Mouse (Mus musculus): ENCODE measurements around the gene Dpp3. TPM values are rescaled to one million over a fixed set of nuclear protein-coding genes. Genes with fewer than 3 reads are reported as not detected.
"Not testable (repeated sequence)": the region's sequence is repeated elsewhere in the genome, so short reads cannot be mapped to it uniquely, and the experiment has no call there.

Gene Dpp3
- total RNA-seq (2021), result 10 to 100 TPM; 16.5 to 17.5 TPM
- long read RNA-seq, experiment 1, partial matches to known transcripts, result 8 of 19 reads
- long read RNA-seq, experiment 1, other reads (novel, unspliced or antisense), result 9 of 19 reads
- long read RNA-seq, experiment 2, transcript Dpp3-201 (18 exons, 2,683 nt), result major isoform, 11 of 27 reads
- long read RNA-seq, experiment 2, partial matches to known transcripts, result 9 of 27 reads
- long read RNA-seq, experiment 2, other reads (novel, unspliced or antisense), result 7 of 27 reads

DNA sequence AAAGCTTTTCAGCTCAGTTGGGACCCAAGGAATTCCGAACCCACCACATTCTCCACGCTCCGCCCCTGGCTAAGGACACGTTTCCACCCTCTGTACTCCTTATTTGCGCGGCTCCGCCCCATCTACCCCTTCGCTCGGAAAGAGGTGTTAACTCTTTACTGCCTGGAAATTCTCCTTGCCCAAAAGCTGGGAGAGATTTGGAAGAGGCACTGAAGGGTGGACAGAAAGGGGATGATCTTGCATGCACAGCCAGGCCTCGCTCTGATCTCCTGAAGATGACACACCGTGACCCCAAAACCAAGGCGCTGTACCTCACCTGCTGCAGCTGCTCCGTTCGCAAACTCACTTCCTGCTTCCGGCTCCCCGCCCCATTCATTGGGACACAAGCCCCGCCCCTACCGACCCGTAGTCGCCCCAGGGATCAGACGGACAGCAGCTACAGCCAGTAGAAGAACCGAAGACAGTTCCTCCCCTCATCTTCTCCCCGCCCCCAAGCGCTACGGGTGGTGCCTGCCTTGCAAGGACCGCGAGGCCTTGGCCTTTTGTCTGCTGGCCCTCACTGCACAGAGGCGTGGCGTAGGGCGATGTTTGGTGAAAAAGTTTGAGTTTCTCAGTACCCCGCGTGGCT lies at the start of gene Dpp3:
Gene Dpp3 (minus strand): TSS at position 384 of the 628 bp plus-strand sequence.
- intact Hi-C loops (cut with DNase I), result no loop called here
- peak; percentile 94 to 99 for DNase-seq

DNA sequence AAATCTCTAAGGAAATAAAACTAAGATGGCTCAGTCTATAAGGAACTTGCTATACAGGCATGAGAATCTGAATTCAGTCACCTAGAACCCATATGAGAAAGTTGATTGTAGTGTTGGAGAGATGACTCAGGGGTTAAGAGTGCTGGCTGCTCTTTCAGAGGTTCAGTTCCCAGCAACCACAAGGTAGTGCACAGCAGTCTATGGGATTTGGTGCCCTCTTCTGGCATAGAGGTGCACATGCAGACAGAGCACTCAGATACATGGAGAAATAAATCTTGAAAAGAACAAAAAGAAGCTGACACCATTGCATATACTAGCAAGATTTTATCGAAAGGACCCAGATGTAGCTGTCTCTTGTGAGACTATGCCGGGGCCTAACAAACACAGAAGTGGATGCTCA lies 40.1 kb upstream of the Dpp3 start:
- DNase-seq, result no peak
- intact Hi-C loops (cut with DNase I), result loop anchor here (10.0 kb wide), 1 partner anchor 343 kb away; the partner anchor contains the start of gene Rce1

DNA sequence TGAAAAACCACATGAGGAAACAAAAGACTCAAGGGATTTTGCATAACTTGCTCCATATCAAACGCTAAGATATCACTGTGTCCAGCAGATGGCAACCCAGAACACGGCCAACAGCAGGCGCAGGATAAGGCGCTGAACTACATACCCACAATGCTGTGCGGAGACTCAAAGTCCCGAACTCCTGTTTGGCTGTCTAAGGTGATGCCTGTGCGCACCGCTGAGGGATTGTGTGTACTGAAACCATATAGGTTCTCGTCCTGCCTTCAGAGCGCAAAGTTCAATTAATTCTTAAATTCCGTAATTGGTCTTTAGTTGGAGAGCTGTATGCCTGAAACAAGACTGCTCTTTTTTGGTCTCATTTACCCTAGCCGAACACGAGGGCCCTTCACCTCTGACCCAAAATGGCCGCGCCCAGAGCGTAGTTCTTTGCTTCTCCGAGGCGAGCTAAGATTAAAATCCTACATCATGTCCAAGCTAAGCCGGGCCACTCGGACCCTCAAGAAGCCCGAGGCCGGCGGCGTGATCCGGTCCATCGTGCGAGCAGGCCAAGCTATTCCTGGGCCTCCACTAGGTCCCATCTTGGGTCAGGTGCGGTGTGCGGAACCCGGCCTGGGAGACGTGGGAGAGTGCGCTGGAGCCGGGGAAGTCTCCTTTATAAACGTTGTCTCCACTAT lies 34.0 kb upstream of the Dpp3 start, which contains the start of gene Mrpl11:
Gene Mrpl11 (plus strand): TSS at position 220 of the 674 bp plus-strand sequence.
- intact Hi-C loops (cut with DNase I), result loop anchor here (10.0 kb wide), 1 partner anchor 337 kb away; the partner anchor contains the start of gene Rce1
- DNase-seq, result peak; percentile 80 to 81

DNA sequence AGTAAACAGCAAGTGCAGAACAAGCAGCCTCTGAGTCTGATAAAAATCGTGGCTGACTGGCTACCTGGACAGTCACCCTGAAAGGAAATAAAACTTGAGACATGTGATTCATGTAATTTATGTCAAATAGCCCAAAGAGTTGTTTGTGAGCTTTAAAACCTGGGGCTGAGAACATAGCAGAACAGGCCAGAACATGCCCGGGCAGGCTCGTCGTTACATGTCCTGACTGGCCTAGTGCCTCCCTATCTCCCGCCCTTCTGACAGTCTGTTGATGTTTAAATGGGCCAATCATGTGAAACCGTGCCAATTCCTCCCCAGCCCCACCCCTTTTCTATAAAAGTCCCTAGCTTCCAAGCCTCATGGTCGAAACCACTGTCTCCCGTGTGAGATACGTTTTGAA lies 20.6 kb upstream of the Dpp3 start:
- intact Hi-C loops (cut with DNase I); DNase-seq: not testable (repeated sequence)

DNA sequence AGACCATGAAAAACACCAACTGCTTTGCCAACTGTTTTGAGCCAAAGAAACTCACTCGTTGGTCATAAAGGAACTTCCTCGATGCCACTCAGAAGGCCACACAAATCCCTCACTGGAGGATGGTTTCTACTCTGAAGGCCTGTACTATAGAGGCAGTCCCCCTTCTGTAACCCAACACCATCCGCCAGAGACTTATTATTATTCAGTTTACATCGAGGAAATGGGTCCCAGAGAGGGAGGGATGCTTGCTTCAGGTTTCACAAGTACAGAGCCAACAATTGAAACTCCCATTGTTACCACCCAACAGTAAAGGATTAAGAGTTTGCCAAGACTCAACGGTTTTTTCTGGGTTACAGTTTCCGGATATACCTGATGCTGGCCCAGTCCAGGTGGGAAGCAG lies 17.5 kb upstream of the Dpp3 start:
- intact Hi-C loops (cut with DNase I), result no loop called here
- DNase-seq, result no peak

DNA sequence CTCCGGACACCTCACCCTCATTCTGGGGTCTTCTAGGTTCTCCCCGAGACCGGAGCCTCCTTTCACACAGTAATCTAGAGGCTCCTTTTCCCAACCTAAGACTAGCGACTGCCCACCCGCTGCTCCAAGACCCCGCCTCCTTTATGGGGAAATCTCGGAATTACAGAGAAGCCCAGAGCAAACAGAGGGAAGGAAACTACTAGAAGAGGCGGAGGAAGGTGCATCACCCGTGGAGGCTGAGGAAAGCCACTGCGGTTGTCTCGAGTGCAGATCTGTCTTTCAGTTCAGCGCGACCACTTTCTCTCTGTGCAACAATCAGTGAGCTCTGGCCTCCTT lies 15.1 kb upstream of the Dpp3 start:
- DNase-seq, result no peak
- intact Hi-C loops (cut with DNase I), result no loop called here

DNA sequence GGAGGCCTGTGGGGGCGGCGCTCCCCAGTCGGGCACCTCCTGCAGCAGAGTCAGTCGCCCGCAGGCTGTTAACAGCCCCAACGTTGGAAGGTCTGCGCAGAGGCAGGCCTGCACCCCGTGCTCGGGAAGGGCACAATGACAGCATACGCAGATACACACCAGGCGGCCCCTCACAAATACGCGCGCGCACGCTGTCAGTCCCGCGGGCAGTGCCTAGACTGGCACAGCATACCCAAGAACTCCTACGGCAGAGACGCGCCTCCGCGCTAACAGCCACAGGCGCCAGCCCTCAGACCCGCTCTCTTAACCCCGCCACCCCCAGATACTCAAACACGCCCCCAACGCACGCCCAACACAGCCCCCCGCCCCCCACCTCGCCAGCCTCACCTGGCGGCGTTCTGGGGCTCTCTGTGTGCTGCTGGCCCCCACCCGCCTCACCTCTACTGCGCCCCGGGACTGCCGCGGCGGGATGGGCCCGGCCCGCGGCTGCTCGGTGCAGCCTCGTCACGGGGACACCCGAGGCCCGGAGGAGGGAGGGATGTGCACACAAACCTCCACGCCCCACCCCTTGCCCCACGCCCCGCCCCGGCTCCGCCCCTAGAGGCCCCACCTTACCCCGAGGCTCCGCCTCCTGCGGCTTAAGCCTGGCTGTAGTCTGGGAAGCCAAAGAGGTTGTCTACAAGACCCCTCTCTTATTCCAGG lies 14.6 kb upstream of the Dpp3 start, which contains the start of gene Peli3:
Gene Peli3 (minus strand): TSS at position 577 of the 702 bp plus-strand sequence.
- intact Hi-C loops (cut with DNase I), result no loop called here

DNA sequence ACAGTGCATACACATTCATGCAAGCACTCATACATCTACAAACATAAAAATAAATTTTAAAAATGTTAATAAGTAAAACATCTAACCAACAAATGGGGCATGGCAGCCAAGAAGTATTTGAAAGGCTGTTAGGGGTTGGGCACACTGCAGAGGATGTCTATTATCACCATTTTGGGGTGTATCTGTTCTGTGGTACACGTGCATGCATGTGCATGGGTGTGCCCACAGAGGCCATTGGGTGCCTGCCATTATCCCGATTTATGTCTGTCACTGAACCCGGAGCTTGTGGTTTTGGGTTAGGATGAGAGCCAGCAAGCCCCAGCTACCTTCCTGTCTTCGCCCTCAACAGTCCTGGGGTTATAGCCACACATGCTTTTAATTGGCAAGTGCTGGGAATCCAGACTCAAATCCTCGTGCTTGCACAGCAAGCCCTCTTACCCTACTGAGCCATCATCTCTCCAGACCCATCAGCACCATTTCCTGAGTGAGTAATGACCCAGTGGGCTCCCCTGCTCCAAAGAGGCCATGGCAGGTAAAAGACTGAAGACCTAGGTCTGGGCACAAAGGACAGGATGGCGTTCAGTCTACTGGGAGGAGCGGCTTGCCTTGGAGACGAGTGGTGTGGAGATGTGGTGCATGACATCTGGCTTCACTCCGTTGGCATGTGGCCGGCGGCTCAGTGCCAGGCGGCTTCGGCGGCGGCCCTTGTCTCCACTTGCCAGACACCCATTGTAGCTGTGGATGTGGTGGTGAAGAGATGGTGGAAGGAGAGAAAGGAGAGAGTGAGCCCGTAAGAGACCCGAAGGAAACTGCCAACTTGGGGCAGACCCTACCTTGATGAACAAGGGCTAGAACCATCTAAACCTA lies 9.6 kb upstream of the Dpp3 start:
- intact Hi-C loops (cut with DNase I), result no loop called here
- DNase-seq, result no peak

More for the DNA sequence above, 14.6 kb upstream of the Dpp3 start, which contains the start of gene Peli3:
- DNase-seq, result peak; percentile 69 to 74

DNA sequence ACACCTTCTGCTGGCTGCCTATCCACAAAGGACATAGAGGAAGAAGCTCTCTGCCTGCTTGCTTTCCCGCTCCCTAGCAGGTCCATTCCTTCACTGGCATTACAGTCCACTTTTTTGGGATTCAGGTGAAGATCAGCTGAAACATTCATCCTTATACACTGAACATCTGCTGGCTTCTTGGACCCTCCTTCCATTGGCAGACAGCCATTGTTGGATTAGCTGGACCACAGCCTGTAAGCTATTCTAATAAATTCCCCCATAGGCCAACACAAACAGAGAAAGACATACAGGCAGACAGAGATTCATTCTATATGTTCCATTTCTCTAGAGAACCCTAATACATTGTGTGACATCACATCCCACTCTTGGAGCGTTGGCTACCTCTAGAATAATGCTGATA lies 8.8 kb upstream of the Dpp3 start:
- intact Hi-C loops (cut with DNase I), result no loop called here
- no peak for DNase-seq

DNA sequence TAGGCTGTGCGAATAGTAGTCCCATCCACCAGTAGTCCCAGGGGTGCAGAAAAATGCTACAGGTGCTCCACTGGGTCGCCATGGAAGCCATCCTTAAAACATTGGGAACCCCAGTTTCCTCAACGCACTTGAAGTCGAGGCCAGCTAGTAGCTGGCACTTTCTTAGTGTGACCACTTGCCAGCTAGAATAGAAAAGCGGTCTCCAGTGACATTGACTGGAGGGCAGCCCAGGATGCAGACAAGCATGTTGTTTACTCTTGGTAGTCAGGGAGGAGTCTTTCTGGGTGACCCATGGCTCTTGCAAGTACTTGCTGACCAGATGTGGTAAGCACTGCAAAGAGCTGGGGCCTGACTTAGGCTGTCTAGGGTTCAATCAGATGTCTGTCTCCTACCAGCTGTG lies 694 bp upstream of the Dpp3 start:
- DNase-seq, result peak; percentile 44 to 55
- intact Hi-C loops (cut with DNase I), result no loop called here

DNA sequence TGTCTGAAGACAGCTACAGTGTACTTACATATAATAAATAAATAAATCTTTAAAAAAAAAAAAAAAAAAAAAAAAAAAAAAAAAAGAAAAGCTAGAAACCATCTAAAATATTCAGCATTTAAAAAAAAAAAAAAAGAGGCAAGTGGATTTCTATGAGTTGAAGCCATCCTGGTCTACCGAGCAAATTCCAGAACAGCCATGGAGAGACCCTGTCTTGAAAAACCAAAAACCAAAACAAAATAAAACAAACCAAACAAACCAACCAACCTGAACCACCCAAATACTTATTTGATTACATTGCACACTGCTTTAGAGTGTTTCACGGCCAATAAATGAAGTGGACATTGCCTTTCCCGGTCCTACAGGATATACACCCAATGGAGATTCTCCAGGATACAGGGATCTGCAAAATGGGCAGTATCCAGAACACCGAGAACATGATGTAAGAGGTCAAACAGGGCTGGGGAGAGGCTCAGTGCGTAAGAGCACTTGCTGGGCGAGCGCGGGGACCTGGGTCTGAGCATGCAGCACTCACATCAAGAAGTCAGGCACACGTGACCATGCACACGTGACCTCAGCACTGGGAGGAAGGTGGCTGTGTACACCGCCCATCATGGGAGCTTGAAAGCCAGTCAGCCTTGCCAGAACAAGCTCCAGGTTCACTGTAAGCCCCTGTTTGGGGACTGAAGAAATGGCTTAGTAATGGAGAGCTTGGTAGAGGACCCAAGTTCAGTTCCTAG lies 2.8 kb downstream of the Dpp3 start:
- intact Hi-C loops (cut with DNase I), result no loop called here
- no peak for DNase-seq

DNA sequence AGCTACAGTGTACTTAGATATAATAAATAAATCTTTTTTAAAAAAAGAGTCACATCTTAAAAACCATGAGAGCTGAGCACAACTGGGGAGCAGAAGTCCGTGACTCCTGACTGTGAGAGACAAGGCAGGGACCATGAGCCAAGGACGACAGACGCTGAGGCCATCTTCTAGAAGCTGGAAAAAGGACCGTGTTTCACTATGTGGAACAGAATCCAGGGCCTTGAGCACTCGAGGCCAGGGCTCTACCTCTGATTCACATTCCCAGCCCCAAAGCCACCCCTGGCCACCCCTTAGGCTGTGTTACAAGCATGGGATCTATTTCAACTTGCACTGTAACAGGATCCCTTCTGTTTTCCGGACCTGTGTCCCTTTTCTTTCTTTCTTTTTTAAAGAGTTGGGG lies 8.4 kb downstream of the Dpp3 start:
- intact Hi-C loops (cut with DNase I), result no loop called here
- DNase-seq, result no peak

DNA sequence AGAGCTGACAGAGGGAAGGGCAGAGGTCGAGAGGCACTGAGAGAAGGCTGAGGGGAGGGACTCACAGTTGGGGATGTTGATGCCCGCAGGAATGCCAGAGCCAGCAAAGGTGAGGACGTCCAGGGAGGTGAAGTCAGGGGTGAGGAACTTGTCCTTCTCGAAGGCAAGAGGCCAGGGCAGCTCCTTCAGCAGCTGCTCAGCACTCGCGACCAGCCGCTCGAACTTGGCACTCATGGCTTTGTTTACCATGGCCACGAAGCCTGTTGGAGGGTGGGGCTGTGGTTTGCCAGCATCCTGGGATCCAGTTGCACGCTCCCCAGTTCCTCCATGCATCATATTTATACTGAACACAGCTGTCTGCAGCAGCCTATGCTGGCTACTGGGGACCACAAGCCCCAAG lies 11.3 kb downstream of the Dpp3 start:
- no peak for DNase-seq
- intact Hi-C loops (cut with DNase I), result no loop called here

DNA sequence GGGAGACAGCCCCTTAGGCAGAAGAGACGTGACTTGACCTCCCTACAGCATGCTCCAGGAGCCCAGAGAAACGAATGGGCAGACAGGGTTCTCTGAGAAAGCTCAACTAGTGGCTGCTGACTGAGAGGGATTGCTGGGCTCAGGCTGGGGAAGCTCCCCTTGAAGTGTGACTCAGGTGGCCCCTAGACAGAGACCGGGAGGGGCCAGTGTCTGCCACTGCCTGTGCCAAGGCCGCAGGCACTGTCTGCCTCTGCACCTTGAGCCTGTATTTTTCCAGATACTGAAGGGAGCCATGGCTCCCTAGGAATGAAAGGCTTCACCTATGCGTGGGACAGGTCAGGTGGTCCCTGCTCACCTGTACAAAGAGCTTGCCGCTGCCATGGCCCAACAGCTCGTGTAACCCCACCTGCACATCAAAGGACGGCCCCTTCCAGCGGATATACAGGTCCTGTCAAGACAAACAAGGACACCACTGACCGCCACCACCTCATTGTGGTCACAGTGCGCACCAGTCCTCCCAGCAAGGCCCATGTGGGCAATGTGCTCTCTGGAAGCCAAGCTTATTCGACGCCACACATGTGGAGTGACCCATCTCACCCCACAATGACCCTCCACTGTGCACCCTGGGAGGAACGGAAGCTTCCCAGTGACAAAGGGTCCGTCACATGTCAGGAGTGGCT lies 12.0 kb downstream of the Dpp3 start:
- intact Hi-C loops (cut with DNase I), result no loop called here
- no peak for DNase-seq

DNA sequence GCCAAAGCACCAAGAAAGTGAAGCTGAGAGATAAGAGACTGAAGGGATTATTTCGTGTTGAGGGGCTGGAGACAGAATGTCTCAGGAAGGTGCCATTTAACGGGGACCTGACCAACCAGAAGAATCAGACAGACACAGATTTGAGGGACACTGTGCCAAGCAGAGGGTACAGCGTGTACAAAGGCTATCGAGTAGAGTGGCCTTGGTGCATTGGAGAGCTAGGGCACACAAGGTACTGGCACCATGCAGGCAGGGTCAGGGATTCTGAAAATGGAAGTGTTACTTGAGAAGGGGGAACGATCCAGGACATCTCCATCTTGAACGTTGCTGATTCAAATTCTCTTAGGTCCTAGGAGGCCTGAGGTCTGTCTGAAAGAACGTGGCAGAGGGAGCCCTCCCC lies 18.7 kb downstream of the Dpp3 start:
- intact Hi-C loops (cut with DNase I), result no loop called here
- DNase-seq, result no peak

DNA sequence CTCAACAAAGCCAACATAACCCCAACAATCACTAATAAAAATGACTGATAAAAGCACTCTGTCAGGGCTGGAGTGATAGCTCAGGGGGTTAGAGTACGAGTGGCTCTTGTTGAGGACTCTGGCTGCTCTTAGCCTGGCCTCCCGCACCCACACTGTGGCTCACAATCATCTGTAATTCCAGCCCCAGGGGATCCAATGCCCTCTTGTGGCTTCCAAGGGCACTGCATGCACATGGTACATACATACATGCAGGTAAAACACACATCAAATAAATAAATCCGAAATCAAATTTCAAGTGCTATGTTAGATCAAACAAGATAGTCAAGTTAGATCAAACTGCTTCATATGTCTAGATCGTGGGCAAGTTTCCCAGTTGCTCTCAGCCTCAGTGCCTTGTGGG lies 20.0 kb downstream of the Dpp3 start:
- intact Hi-C loops (cut with DNase I), result no loop called here
- DNase-seq, result no peak

DNA sequence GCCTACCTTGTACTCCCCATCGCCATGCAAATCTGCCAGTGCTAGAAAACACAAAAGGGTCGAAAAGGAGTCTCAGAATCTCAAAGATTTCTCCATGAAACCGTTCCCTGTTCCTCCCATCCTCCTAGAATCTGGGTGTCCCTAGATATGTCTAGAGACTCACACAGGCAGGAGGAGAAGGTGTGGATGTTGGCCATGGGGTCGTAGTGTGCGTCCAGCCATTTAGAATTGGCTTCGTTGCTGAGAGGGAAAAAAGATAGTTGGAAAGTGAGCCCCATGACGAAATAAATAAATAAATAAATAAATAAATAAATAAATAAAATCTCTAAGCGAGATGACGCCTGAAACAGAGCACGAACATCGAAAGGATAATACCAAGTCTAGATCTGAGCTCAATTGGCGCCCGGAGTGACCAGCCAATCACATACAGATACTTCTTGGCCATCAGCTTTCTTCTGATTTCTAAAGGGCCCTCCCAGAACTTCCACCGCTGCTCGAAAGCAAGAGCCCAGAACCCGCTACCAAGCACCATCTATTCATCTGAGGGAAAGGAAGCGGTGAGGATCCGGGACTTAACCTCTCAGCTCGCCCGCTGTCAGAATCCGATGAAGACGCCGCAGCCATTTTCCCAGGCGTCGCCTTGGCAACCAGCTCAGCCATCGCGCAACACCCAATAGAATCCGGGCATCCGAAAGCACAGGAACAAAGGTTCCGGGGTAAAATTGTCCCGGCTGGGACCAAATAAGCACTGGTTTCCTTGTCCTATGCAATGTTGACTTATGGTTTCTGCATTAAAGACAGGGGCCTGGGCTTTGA lies 21.9 kb downstream of the Dpp3 start, which contains the start of gene Bbs1:
Gene Bbs1 (minus strand): TSS at position 650 of the 816 bp plus-strand sequence.
- intact Hi-C loops (cut with DNase I), result no loop called here
- DNase-seq, result peak; percentile 73 to 74

DNA sequence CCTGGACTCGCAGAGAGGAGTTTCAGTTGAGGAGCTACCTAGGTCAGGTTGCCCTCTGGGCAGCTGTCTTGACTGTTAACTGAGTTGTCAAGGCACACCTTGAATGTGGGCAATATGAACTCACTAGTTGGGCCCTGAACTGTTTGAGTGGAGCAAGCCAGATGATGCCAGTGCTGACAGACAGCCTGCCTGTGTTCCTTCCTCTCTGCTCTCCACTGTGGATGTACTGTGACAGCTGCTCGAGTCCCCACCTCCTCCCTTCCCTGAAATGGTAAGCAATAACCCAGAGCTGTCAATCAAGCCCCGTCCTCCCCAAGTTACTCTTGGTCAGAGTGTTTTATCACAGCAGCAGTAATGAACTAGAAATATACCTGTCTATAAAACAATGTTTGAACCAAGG lies 28.2 kb downstream of the Dpp3 start:
- DNase-seq, result no peak
- intact Hi-C loops (cut with DNase I), result no loop called here

Data from gastrocnemius, postnatal 36 days (tissue).